Mouse (Mus musculus) activated CD4-positive, CD25-positive, alpha-beta regulatory T cell, adult 9 weeks (primary cell): ENCODE results near the gene Mrps14. TPM values are rescaled to one million over a fixed set of nuclear protein-coding genes. Genes with fewer than 3 reads are reported as not detected.

Experiments
- polyA plus RNA-seq: library from polyadenylated mRNA; unstranded; fragments of 100-300 nt; shearing (Covaris generic); gene quantifications from one replicate; pipeline ENCODE4 v1.2.1, GENCODE M21; 2017

The Mrps14 gene
- polyA plus RNA-seq, result 181 TPM

GRCm38 (mm10) chr1:160194529-160195336 lies at the start of gene Mrps14:
Gene Mrps14, plus strand, starts transcription at chr1:160195215.

GRCm38 (mm10) chr1:160153480-160153879 lies 41.5 kb upstream of the Mrps14 start, which contains the start of gene Tnn:
Gene Tnn, minus strand, starts transcription at chr1:160153580.

GRCm38 (mm10) chr1:160212703-160213669 lies 18.0 kb downstream of the Mrps14 start, which contains the start of gene Cacybp:
Gene Cacybp, minus strand, starts transcription at chr1:160212875.

Other genes with a start within 250 kb of the Mrps14 start
- gene 4930523C07Rik, start 150.8 kb upstream of the Mrps14 start, polyA plus RNA-seq, result 325 TPM
- gene Tnn, start 41.6 kb upstream of the Mrps14 start, polyA plus RNA-seq, result 0.05 TPM
- 133 TPM for gene Cacybp, start 17.7 kb downstream of the Mrps14 start, polyA plus RNA-seq